Mouse (Mus musculus): ENCODE measurements around the gene Efhc1.

- TF ChIP-seq CTCF (conservative IDR thresholded peaks at IDR 0.05 in 1 of 2, IDR thresholded peaks at IDR 0.05 in 1 of 2; ENCODE audit: low read depth in 2 of 2, low read length in 2 of 2): no peak
- no peak for TF ChIP-seq E2F4 (IDR thresholded peaks at IDR 0.05; ENCODE audit: insufficient replicate concordance, low read depth, low read length)
- TF ChIP-seq HCFC1 (IDR thresholded peaks at IDR 0.05; ENCODE audit: low read depth, low read length): no peak
- 0 out of 2 replicates have a peak, but pooled peaks have one; percentile 19 for TF ChIP-seq MEF2A (IDR thresholded peaks at IDR 0.05; ENCODE audit: borderline replicate concordance, low read depth, low read length)
- TF ChIP-seq POLR2A (IDR thresholded peaks at IDR 0.05; ENCODE audit: low read depth, low read length): no peak
- TF ChIP-seq EP300 (IDR thresholded peaks at IDR 0.05; ENCODE audit: low read length): peak; percentile 61; the same call in 1 of the 2 replicates
- TF ChIP-seq ZNF384 (IDR thresholded peaks at IDR 0.05; ENCODE audit: low read depth, low read length): peak; percentile 47; the same call in 1 of the 2 replicates
- TF ChIP-seq USF1 (IDR thresholded peaks at IDR 0.05; ENCODE audit: low read depth, low read length): no peak
- no peak for TF ChIP-seq SMC3 (IDR thresholded peaks at IDR 0.05; ENCODE audit: low read depth, low read length)
These were observed 39.3 kb upstream of the Efhc1 start for GRCm38 (mm10) chr1:20912115-20912514.
